Mouse (Mus musculus) stomach, embryonic 14.5 days (tissue): ENCODE results near the gene Xrcc2. TPM values are rescaled to one million over a fixed set of nuclear protein-coding genes. Genes with fewer than 3 reads are reported as not detected.
A peak's percentile ranks its signal among the peaks of the same experiment; 100 is the strongest.
"Not testable (repeated sequence)": the region's sequence is repeated elsewhere in the genome, so short reads cannot be mapped to it uniquely, and the experiment has no call there.

Experiments used
- ATAC-seq: fragments of 200-750 bp; cut with Nextera tagmentation; 2 replicates; pipeline ENCODE4 v1.8.0; 2017; ENCODE audit warnings: low read depth, moderate TSS enrichment; ENCODE audit not compliant: insufficient number of reproducible peaks, insufficient read depth, low FRiP score
- H3K27ac ChIP-seq: fragments of 300-500 bp; sonication (generic); 2 replicates; pipeline ENCODE4 v1.5.1; 2014; ENCODE audit warnings: mild to moderate bottlenecking, low read length, moderate library complexity, mixed read lengths
- H3K27me3 ChIP-seq: fragments of 300-500 bp; sonication (generic); 2 replicates; pipeline ENCODE4 v1.6.1; 2014; ENCODE audit warnings: low read length, control low read depth, mixed read lengths; ENCODE audit not compliant: control insufficient read depth, insufficient read depth
- H3K36me3 ChIP-seq: fragments of 300-500 bp; sonication (generic); 2 replicates; pipeline ENCODE4 v1.6.1; 2014; ENCODE audit warnings: mild to moderate bottlenecking, control low read depth, low read length, moderate library complexity, mixed read lengths; ENCODE audit not compliant: control insufficient read depth, insufficient read depth
- H3K4me1 ChIP-seq: fragments of 300-500 bp; sonication (generic); 2 replicates; pipeline ENCODE4 v1.6.1; 2014; ENCODE audit warnings: low read length, control low read depth, mixed read lengths; ENCODE audit not compliant: control insufficient read depth, insufficient read depth
- H3K4me2 ChIP-seq: fragments of 300-500 bp; sonication (generic); replicated peaks from 2 replicates; pipeline ENCODE4 v1.6.1; 2014; ENCODE audit warnings: low read depth, low read length, control low read depth
- H3K4me3 ChIP-seq: fragments of 300-500 bp; sonication (generic); 2 replicates; pipeline ENCODE4 v1.5.1; 2014; ENCODE audit warnings: low read depth, low read length, control low read depth
- H3K9ac ChIP-seq: fragments of 300-500 bp; sonication (generic); replicated peaks from 2 replicates; pipeline ENCODE4 v1.6.1; 2014; ENCODE audit warnings: low read depth, mild to moderate bottlenecking, control low read depth, low read length, moderate library complexity, mixed read lengths
- H3K9me3 ChIP-seq: fragments of 300-500 bp; sonication (generic); 2 replicates; pipeline ENCODE4 v1.6.1; 2016; ENCODE audit warnings: low read depth, low read length, control low read depth; ENCODE audit not compliant: control insufficient read depth
- WGBS: fragments of 180-500 bp; shearing (Covaris S2); extraction: QIAGEN DNeasy Blood & Tissue Kit; methylation state at CpG from one replicate; pipeline ENCODE4 v1.1.7; 2014; 5-methylcytosine and 5-hydroxymethylcytosine counted together
- polyA plus RNA-seq: library from polyadenylated mRNA; unstranded; fragments of >200 nt; fragmentation: Nextera tagmentation; extraction: Ambion mirVana; gene quantifications from 2 replicates; pipeline ENCODE4 v1.2.1, GENCODE M21; 2014

Gene Xrcc2
- polyA plus RNA-seq = 9.3 and 13.2 TPM in 2 replicates

DNA sequence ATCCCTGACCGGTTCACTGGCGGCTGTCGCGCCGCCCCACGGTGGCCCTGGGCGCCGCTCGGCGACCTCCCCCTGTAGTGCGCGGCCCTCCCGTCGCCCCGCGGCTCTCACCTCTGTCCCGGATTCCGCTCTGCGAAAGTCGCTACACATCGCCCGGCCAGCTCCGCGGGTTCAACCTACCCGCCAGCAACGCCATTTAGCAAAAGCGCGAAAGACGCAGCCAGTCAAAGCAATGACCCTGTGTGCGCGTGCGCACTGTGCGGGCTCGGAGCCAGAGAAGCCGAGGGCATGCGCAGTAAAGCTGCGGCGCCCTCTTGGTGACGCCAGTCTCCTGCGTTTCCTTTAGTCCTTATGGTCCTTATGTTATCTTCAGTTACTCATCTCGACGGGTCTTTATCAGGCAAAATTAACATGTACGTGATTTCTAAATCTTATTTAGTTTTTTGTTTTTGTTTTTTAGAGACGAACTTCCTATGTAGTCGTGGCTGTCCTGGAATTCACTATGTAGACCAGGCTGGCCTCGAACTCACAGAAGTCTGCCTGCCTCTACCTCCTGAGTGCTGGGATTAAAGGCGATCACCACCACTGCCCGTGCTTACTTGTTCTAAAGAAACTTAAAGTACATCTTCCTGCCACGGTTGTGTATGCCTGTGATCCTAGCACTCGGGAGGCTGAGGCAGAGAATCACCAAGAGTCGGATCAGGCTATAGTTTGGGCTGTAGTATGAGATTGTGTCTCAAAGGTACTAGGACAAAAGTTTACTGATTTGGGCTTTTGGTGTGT, at the start of gene Xrcc2:
Xrcc2 (minus strand) TSS at position 259 of the 783 bp plus-strand sequence.
- Histone ChIP-seq H3K4me2 (peak within 1 kb of the TSS; percentile 63), H3K27ac (peak within 1 kb of the TSS; percentile 23; the same call in 1 of the 2 replicates), H3K4me3 (peak within 1 kb of the TSS; percentile 78), H3K9me3 (no peaks in the 10 kb centered on the region), H3K27me3 (no peaks in the 10 kb centered on the region), H3K9ac (peak within 1 kb of the TSS; percentile 65), H3K4me1 (no peaks in the 10 kb centered on the region; the same call in 1 of the 2 replicates), H3K36me3 (no peaks in the 10 kb centered on the region)
- WGBS = 8% methylated on average over 51 of the region's 51 CpGs
- ATAC-seq = peak; percentile 97

- Histone ChIP-seq H3K27me3 (no peaks in the 10 kb centered on the region), H3K36me3 (no peaks in the 10 kb centered on the region), H3K4me2 (no peak overlapping the region), H3K9me3 (no peaks in the 10 kb centered on the region), H3K9ac (no peak overlapping the region), H3K4me3 (no peak overlapping the region), H3K4me1 (no peaks in the 10 kb centered on the region), H3K27ac (no peak overlapping the region; the same call in 1 of the 2 replicates)
- no peak for ATAC-seq
- WGBS = 6% methylated on average over 2 of the region's 2 CpGs
These were observed 48.7 kb upstream of the Xrcc2 start for GRCm38 (mm10) chr5:25754236-25754766.

- H3K27me3 ChIP-seq = no peaks in the 10 kb centered on the region
- no peaks in the 10 kb centered on the region for H3K36me3 ChIP-seq
- H3K9ac ChIP-seq = no peak overlapping the region
- no peak overlapping the region for H3K4me2 ChIP-seq
- no peak overlapping the region; the same call in 1 of the 2 replicates for H3K27ac ChIP-seq
- H3K9me3 ChIP-seq = no peaks in the 10 kb centered on the region
- H3K4me1 ChIP-seq = no peaks in the 10 kb centered on the region
- no peak overlapping the region for H3K4me3 ChIP-seq
- ATAC-seq = no peak
- 37% methylated on average over 8 of the region's 8 CpGs for WGBS
These were observed 48.1 kb upstream of the Xrcc2 start for GRCm38 (mm10) chr5:25753556-25754235.

DNA sequence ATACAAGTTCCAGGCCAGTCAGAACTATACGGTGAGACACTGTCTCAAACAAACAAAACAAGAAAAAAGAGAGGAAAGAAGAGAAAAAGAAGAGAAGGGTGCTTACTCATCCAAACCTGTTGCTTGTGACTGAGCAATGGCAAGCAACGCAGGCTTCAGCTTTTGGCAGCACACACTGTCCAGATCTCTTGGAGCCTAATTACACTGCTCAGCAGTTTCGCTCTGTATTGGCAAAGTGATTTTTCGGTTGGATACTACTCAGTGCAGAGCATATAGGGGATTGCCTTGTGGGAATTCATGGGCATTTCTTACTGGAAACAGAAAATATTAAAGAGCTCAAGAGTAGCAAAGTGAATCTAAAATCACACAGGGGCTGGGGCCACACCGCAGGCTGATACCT, 47.2 kb upstream of the Xrcc2 start:
- no peak for ATAC-seq
- WGBS = 78% methylated on average over 5 of the region's 5 CpGs
- H3K4me2 ChIP-seq = no peak overlapping the region

GRCm38 (mm10) chr5:25751552-25751951, 45.9 kb upstream of the Xrcc2 start:
- Histone ChIP-seq H3K9ac (no peak overlapping the region), H3K27me3 (no peaks in the 10 kb centered on the region), H3K9me3 (no peaks in the 10 kb centered on the region), H3K27ac (no peak overlapping the region), H3K36me3 (no peaks in the 10 kb centered on the region), H3K4me3 (no peak overlapping the region), H3K4me1 (no peaks in the 10 kb centered on the region), H3K4me2 (no peak overlapping the region)
- ATAC-seq = no peak

More for the DNA sequence above, 47.2 kb upstream of the Xrcc2 start:
- no peaks in the 10 kb centered on the region for H3K27me3 ChIP-seq
- H3K9me3 ChIP-seq = no peaks in the 10 kb centered on the region
- H3K36me3 ChIP-seq = no peaks in the 10 kb centered on the region
- no peaks in the 10 kb centered on the region for H3K4me1 ChIP-seq
- no peak overlapping the region for H3K9ac ChIP-seq
- H3K4me3 ChIP-seq = no peak overlapping the region
- no peak overlapping the region for H3K27ac ChIP-seq

- ATAC-seq = no peak
- H3K36me3 ChIP-seq = no peaks in the 10 kb centered on the region
- no peak overlapping the region for H3K4me3 ChIP-seq
- H3K4me1 ChIP-seq = no peaks in the 10 kb centered on the region
- no peak overlapping the region for H3K27ac ChIP-seq
- H3K4me2 ChIP-seq = no peak overlapping the region
- H3K9me3 ChIP-seq = no peaks in the 10 kb centered on the region
- no peak overlapping the region for H3K9ac ChIP-seq
- 76% methylated on average over 3 of the region's 3 CpGs for WGBS
- H3K27me3 ChIP-seq = no peaks in the 10 kb centered on the region
These were observed 43.0 kb upstream of the Xrcc2 start for GRCm38 (mm10) chr5:25748613-25749012.

DNA sequence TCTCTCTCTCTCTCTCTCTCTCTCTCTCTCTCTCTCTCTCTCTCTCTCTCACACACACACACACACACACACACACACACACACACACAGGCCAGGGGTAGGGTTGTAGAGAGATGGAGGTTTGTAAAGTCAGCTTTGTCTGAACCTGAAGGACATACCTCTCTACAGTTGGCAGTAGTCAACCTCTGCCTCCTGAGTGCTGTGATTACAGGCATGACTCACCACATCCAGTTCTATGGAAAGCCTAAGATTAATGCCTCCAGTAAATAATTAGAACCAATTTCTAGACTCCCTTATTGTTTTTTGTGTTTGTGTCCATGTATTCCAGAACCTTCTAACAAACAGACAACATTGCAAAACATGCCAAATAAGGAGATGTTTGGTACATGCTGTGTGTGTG, 42.3 kb upstream of the Xrcc2 start:
- H3K27ac ChIP-seq = no peak overlapping the region
- H3K27me3 ChIP-seq = no peaks in the 10 kb centered on the region
- no peaks in the 10 kb centered on the region for H3K36me3 ChIP-seq
- H3K9me3 ChIP-seq = no peaks in the 10 kb centered on the region
- ATAC-seq = no peak
- no peak overlapping the region for H3K4me2 ChIP-seq
- H3K4me3 ChIP-seq = no peak overlapping the region
- no peak overlapping the region for H3K9ac ChIP-seq
- H3K4me1 ChIP-seq = no peaks in the 10 kb centered on the region

GRCm38 (mm10) chr5:25738902-25739301, 33.3 kb upstream of the Xrcc2 start:
- WGBS = 85% methylated on average over 1 of the region's 1 CpGs
- not testable (repeated sequence) for H3K9ac ChIP-seq, ATAC-seq, H3K9me3 ChIP-seq, H3K36me3 ChIP-seq, H3K4me1 ChIP-seq, H3K4me3 ChIP-seq, H3K27ac ChIP-seq, H3K27me3 ChIP-seq, H3K4me2 ChIP-seq
